Mouse (Mus musculus) myocyte (in vitro differentiated cells): ENCODE results near the gene Ola1.

Experiments used
- E2F4 ChIP-seq: IDR thresholded peaks from one replicate; pipeline ENCODE4 v1.6.1; 2011; ENCODE audit warnings: mild to moderate bottlenecking, control low read depth, moderate library complexity; ENCODE audit not compliant: insufficient read depth
- MYOD1 ChIP-seq, 3 experiments: IDR thresholded peaks; one replicate each; pipeline ENCODE4 v1.6.1; 2011; ENCODE audit warnings: control low read depth in 2 of 3, low read depth in 2 of 3, mild to moderate bottlenecking in 2 of 3, moderate library complexity in 1 of 3; ENCODE audit not compliant: insufficient read length in 2 of 3, control insufficient read depth in 1 of 3
- POLR2A ChIP-seq: IDR thresholded peaks from one replicate; pipeline ENCODE4 v1.6.1; 2011; ENCODE audit warnings: low read depth, mild to moderate bottlenecking, control low read depth, moderate library complexity; ENCODE audit not compliant: insufficient read length
- POLR2AphosphoS2 ChIP-seq: IDR thresholded peaks from one replicate; pipeline ENCODE4 v1.6.1; 2011; ENCODE audit warnings: low read depth, control low read depth; ENCODE audit not compliant: insufficient read length
- SRF ChIP-seq: IDR thresholded peaks from one replicate; pipeline ENCODE4 v1.6.1; 2011; ENCODE audit warnings: low read depth; ENCODE audit not compliant: control insufficient read depth, insufficient read length
- TCF3 ChIP-seq: IDR thresholded peaks from one replicate; pipeline ENCODE4 v1.6.1; 2011; ENCODE audit warnings: low read depth, control low read depth; ENCODE audit not compliant: insufficient read length

- TF ChIP-seq POLR2A (no peak), SRF (no peak), POLR2AphosphoS2 (no peak), TCF3 (no peak), MYOD1 (IDR thresholded peaks at IDR 0.05; ENCODE audit: control insufficient read depth in 1 of 3, insufficient read length in 2 of 3, low read depth in 2 of 3) (no peak), E2F4 (no peak)
These were observed 154.7 kb downstream of the Ola1 start for GRCm38 (mm10) chr2:73063911-73064619.
